Mouse (Mus musculus) liver, postnatal 0 days (tissue): ENCODE results near the gene Mdm2. TPM values are rescaled to one million over a fixed set of nuclear protein-coding genes. Genes with fewer than 3 reads are reported as not detected.

Experiments
- ATAC-seq: fragments of 200-750 bp; cut with Nextera tagmentation; 2 replicates; pipeline ENCODE4 v1.8.0; 2017; ENCODE audit warnings: mild to moderate bottlenecking, moderate library complexity
- DNase-seq: peaks from one replicate; pipeline ENCODE4 v3.0.0-alpha.2; 2016
- H3K27ac ChIP-seq: fragments of 300-500 bp; sonication (generic); 2 replicates; pipeline ENCODE4 v1.5.1; 2014; ENCODE audit warnings: antibody characterized with exemption, moderate library complexity, mild to moderate bottlenecking, low read depth
- H3K27me3 ChIP-seq: fragments of 300-500 bp; sonication (generic); 2 replicates; pipeline ENCODE4 v1.6.1; 2014; ENCODE audit warnings: low read length, control low read depth, mixed read lengths; ENCODE audit not compliant: insufficient read depth
- H3K36me3 ChIP-seq: fragments of 300-500 bp; sonication (generic); replicated peaks from 2 replicates; pipeline ENCODE4 v1.6.1; 2014; ENCODE audit warnings: mild to moderate bottlenecking, control low read depth, low read length, moderate library complexity, mixed read lengths; ENCODE audit not compliant: insufficient read depth
- H3K4me1 ChIP-seq: fragments of 300-500 bp; sonication (generic); 2 replicates; pipeline ENCODE4 v1.6.1; 2014; ENCODE audit warnings: antibody characterized with exemption, mild to moderate bottlenecking, control low read depth; ENCODE audit not compliant: insufficient read depth
- H3K4me2 ChIP-seq: fragments of 300-500 bp; sonication (generic); 2 replicates; pipeline ENCODE4 v1.6.1; 2014; ENCODE audit warnings: low read depth, mild to moderate bottlenecking, low read length, moderate library complexity, mixed read lengths
- H3K4me3 ChIP-seq: fragments of 300-500 bp; sonication (generic); 2 replicates; pipeline ENCODE4 v1.5.1; 2014; ENCODE audit warnings: low read depth, low read length
- H3K9ac ChIP-seq: fragments of 300-500 bp; sonication (generic); replicated peaks from 2 replicates; pipeline ENCODE4 v1.6.1; 2014; ENCODE audit warnings: mild to moderate bottlenecking, moderate library complexity
- H3K9me3 ChIP-seq: fragments of 300-500 bp; sonication (generic); 2 replicates; pipeline ENCODE4 v1.6.1; 2016; ENCODE audit warnings: mild to moderate bottlenecking, control low read depth, low read length, mixed read lengths
- CTCF ChIP-seq: sonication (generic); IDR thresholded peaks from 2 replicates; pipeline ENCODE4 v1.5.1; 2016; ENCODE audit warnings: antibody characterized with exemption, low read depth
- EP300 ChIP-seq: IDR thresholded peaks from 2 replicates; pipeline ENCODE4 v1.6.1; 2016; ENCODE audit warnings: antibody characterized with exemption, low read depth, mild to moderate bottlenecking
- WGBS: fragments of 180-500 bp; shearing (Covaris S2); extraction: QIAGEN DNeasy Blood & Tissue Kit; methylation state at CpG from one replicate; pipeline ENCODE4 v1.1.7; 2014; ENCODE audit not compliant: insufficient replicate concordance; 5-methylcytosine and 5-hydroxymethylcytosine counted together
- polyA plus RNA-seq: library from polyadenylated mRNA; unstranded; fragments of >200 nt; fragmentation: Nextera tagmentation; extraction: Ambion mirVana; gene quantifications from 2 replicates; pipeline ENCODE4 v1.2.1, GENCODE M21; 2015

Gene Mdm2
- polyA plus RNA-seq, 1 experiment from 2014 or later, result 11.3 TPM

GRCm38 (mm10) chr10:117732962-117733592 is 22.5 kb upstream of the Mdm2 start:
- no peaks in the 10 kb centered on the region for H3K9me3 ChIP-seq
- H3K36me3 ChIP-seq, result peaks cover 1% of the 10 kb centered on the region; the same call in 1 of the 2 replicates
- H3K4me1 ChIP-seq, result peaks cover 21% of the 10 kb centered on the region
- 67% methylated on average over 14 of the region's 14 CpGs for WGBS
- H3K27ac ChIP-seq, result no peak overlapping the region
- no peak for TF ChIP-seq EP300
- H3K27me3 ChIP-seq, result no peaks in the 10 kb centered on the region
- ATAC-seq (no peak), DNase-seq (no peak)
- H3K4me3 ChIP-seq, result no peak overlapping the region
- H3K4me2 ChIP-seq, result no peak overlapping the region
- no peak overlapping the region for H3K9ac ChIP-seq

GRCm38 (mm10) chr10:117732184-117732583 is 21.6 kb upstream of the Mdm2 start:
- H3K27ac ChIP-seq, result no peak overlapping the region
- no peaks in the 10 kb centered on the region for H3K9me3 ChIP-seq
- H3K4me1 ChIP-seq, result peaks cover 21% of the 10 kb centered on the region
- TF ChIP-seq CTCF (no peak), EP300 (peak; percentile 86)
- H3K4me3 ChIP-seq, result no peak overlapping the region
- DNase-seq (peak; percentile 47), ATAC-seq (peak; percentile 78)
- no peak overlapping the region for H3K9ac ChIP-seq
- no peaks in the 10 kb centered on the region for H3K27me3 ChIP-seq
- 49% methylated on average over 5 of the region's 5 CpGs for WGBS
- no peaks in the 10 kb centered on the region for H3K36me3 ChIP-seq
- no peak overlapping the region for H3K4me2 ChIP-seq

GRCm38 (mm10) chr10:117731244-117732101 is 20.9 kb upstream of the Mdm2 start:
- DNase-seq, result peak; percentile 67
- H3K27me3 ChIP-seq, result no peaks in the 10 kb centered on the region
- no peak overlapping the region for H3K27ac ChIP-seq

DNA sequence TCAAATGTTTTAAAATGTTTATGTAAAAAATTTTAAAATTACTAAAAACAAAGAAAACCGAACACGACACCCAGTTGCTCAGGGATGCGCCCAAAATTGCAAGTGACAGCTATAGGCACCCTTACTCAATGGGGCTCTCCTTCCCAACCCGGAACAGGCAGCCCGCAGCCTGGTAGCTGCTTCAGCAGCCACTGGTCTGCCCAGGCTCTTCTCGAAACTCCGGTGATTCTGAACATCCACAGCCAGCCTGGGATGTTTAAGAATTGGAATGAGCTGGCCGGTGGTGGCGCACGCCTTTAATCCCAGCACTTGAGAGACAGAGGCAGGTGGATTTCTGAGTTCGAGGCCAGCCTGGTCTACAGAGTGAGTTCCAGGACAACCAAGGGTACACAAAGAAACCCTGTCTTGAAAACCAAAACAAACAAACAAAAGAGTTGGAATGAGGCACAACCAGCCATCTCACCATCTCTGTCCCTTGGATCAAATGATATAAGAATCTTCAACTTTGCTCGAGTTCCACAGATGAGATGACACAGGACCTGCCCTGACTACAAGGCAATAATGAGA is 20.2 kb upstream of the Mdm2 start:
- no peak overlapping the region for H3K4me2 ChIP-seq
- TF ChIP-seq EP300 (no peak), CTCF (no peak)
- peaks cover 18% of the 10 kb centered on the region for H3K4me1 ChIP-seq
- ATAC-seq (no peak), DNase-seq (no peak)
- H3K9me3 ChIP-seq, result no peaks in the 10 kb centered on the region
- no peak overlapping the region for H3K27ac ChIP-seq
- no peaks in the 10 kb centered on the region for H3K36me3 ChIP-seq
- no peaks in the 10 kb centered on the region for H3K27me3 ChIP-seq
- WGBS, result 89% methylated on average over 12 of the region's 12 CpGs
- H3K4me3 ChIP-seq, result no peak overlapping the region
- H3K9ac ChIP-seq, result no peak overlapping the region

More at GRCm38 (mm10) chr10:117731244-117732101, 20.9 kb upstream of the Mdm2 start:
- 37% methylated on average over 14 of the region's 15 CpGs for WGBS
- peak overlapping the region; percentile 31 for H3K4me2 ChIP-seq
- no peaks in the 10 kb centered on the region for H3K9me3 ChIP-seq
- TF ChIP-seq EP300, result no peak
- peak; percentile 88 for TF ChIP-seq CTCF
- no peak overlapping the region for H3K4me3 ChIP-seq
- peaks cover 18% of the 10 kb centered on the region for H3K4me1 ChIP-seq
- no peak overlapping the region for H3K9ac ChIP-seq
- peak; percentile 53 for ATAC-seq
- no peaks in the 10 kb centered on the region for H3K36me3 ChIP-seq

DNA sequence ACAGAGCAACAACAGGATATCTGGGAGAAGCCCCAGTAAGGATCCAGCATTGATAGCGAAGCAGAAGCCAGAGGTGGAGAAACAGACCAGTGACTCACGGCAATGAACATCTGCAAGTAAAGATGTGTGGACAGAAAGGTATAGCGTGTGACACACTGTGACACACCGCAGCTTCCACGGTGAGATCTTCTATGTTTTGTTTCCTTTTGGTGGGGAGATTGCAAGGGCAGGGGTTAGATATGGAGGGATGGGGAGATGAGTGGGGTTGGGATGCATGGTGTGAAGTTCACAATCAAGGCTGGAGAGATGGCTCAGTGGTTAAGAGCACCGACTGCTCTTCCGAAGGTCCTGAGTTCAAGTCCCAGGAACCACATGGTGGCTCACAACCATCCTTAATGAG is 19.6 kb upstream of the Mdm2 start:
- ATAC-seq (no peak), DNase-seq (no peak)
- WGBS, result 87% methylated on average over 7 of the region's 7 CpGs
- Histone ChIP-seq H3K9me3 (no peaks in the 10 kb centered on the region), H3K27ac (no peak overlapping the region), H3K9ac (no peak overlapping the region), H3K36me3 (no peaks in the 10 kb centered on the region), H3K4me3 (no peak overlapping the region), H3K4me2 (no peak overlapping the region), H3K4me1 (peaks cover 18% of the 10 kb centered on the region), H3K27me3 (no peaks in the 10 kb centered on the region)
- TF ChIP-seq CTCF (no peak), EP300 (no peak)

GRCm38 (mm10) chr10:117729139-117729814 is 18.7 kb upstream of the Mdm2 start:
- peak; percentile 75 for ATAC-seq
- Histone ChIP-seq H3K9me3 (no peaks in the 10 kb centered on the region), H3K27ac (peak overlapping the region; percentile 51; the same call in 1 of the 2 replicates), H3K9ac (no peak overlapping the region), H3K36me3 (no peaks in the 10 kb centered on the region), H3K4me2 (no peak overlapping the region), H3K27me3 (no peaks in the 10 kb centered on the region), H3K4me3 (no peak overlapping the region), H3K4me1 (peaks cover 18% of the 10 kb centered on the region)
- 60% methylated on average over 11 of the region's 11 CpGs for WGBS
- no peak for TF ChIP-seq CTCF
- TF ChIP-seq EP300, result peak; percentile 56; the same call in 1 of the 2 replicates
- peak; percentile 43 for DNase-seq
